Mouse (Mus musculus) heart, embryonic 12.5 days (tissue): ENCODE data around the gene Trappc3l. TPM values are rescaled to one million over a fixed set of nuclear protein-coding genes. Genes with fewer than 3 reads are reported as not detected.
"Not testable (repeated sequence)": the region's sequence is repeated elsewhere in the genome, so short reads cannot be mapped to it uniquely, and the experiment has no call there.

Experiments
- ATAC-seq: fragments of 200-750 bp; cut with Nextera tagmentation; 2 replicates; pipeline ENCODE4 v1.8.0; 2017; ENCODE audit warnings: moderate TSS enrichment, moderate library complexity; ENCODE audit not compliant: insufficient number of reproducible peaks, low FRiP score
- H3K27ac ChIP-seq: fragments of 300-500 bp; sonication (generic); 2 replicates; pipeline ENCODE4 v1.5.1; 2016; ENCODE audit warnings: mild to moderate bottlenecking, moderate library complexity; ENCODE audit not compliant: poor library complexity, severe bottlenecking
- H3K27me3 ChIP-seq: fragments of 300-500 bp; sonication (generic); replicated peaks from 2 replicates; pipeline ENCODE4 v1.6.1; 2016; ENCODE audit warnings: mild to moderate bottlenecking, moderate library complexity
- H3K36me3 ChIP-seq: fragments of 300-500 bp; sonication (generic); 2 replicates; pipeline ENCODE4 v1.6.1; 2016; ENCODE audit warnings: mild to moderate bottlenecking, moderate library complexity
- H3K4me1 ChIP-seq: fragments of 300-500 bp; sonication (generic); replicated peaks from 2 replicates; pipeline ENCODE4 v1.6.1; 2016; ENCODE audit warnings: mild to moderate bottlenecking
- H3K4me2 ChIP-seq: fragments of 300-500 bp; sonication (generic); 2 replicates; pipeline ENCODE4 v1.6.1; 2016; ENCODE audit warnings: mild to moderate bottlenecking, moderate library complexity
- H3K4me3 ChIP-seq: fragments of 300-500 bp; sonication (generic); 2 replicates; pipeline ENCODE4 v1.5.1; 2016; ENCODE audit warnings: mild to moderate bottlenecking
- H3K9ac ChIP-seq: fragments of 300-500 bp; sonication (generic); 2 replicates; pipeline ENCODE4 v1.6.1; 2016; ENCODE audit warnings: mild to moderate bottlenecking, moderate library complexity
- H3K9me3 ChIP-seq: fragments of 300-500 bp; sonication (generic); replicated peaks from 2 replicates; pipeline ENCODE4 v1.6.1; 2016; ENCODE audit warnings: mild to moderate bottlenecking, moderate library complexity
- WGBS: fragments of 180-500 bp; shearing (Covaris S2); methylation state at CpG from one replicate; pipeline ENCODE4 v1.1.7; 2016; 5-methylcytosine and 5-hydroxymethylcytosine counted together
- polyA plus RNA-seq: library from polyadenylated mRNA; unstranded; fragments of >200 nt; fragmentation: Nextera tagmentation; extraction: Ambion mirVana; gene quantifications from 2 replicates; pipeline ENCODE4 v1.2.1, GENCODE M21; 2016

Trappc3l gene
- not detected in 2 replicates for polyA plus RNA-seq

GRCm38 (mm10) chr10:34037401-34037800, at the start of gene Trappc3l:
Gene Trappc3l, plus strand, starts transcription at chr10:34037597.
- Histone ChIP-seq H3K4me2 (no peak within 1 kb of the TSS), H3K4me3 (no peak within 1 kb of the TSS), H3K9me3 (no peaks in the 10 kb centered on the region), H3K9ac (no peak within 1 kb of the TSS), H3K27ac (no peak within 1 kb of the TSS), H3K27me3 (no peaks in the 10 kb centered on the region), H3K36me3 (no peaks in the 10 kb centered on the region), H3K4me1 (no peaks in the 10 kb centered on the region)
- no peak for ATAC-seq
- WGBS: 83% methylated on average over 3 of the region's 3 CpGs

GRCm38 (mm10) chr10:33996686-33997085, 40.7 kb upstream of the Trappc3l start:
- H3K36me3 ChIP-seq: peaks cover 78% of the 10 kb centered on the region
- WGBS: 88% methylated on average over 6 of the region's 8 CpGs
- not testable (repeated sequence) for H3K4me3 ChIP-seq, H3K27me3 ChIP-seq, H3K9ac ChIP-seq, H3K4me2 ChIP-seq, H3K4me1 ChIP-seq, H3K9me3 ChIP-seq, ATAC-seq, H3K27ac ChIP-seq

GRCm38 (mm10) chr10:33998397-33998796, 39.0 kb upstream of the Trappc3l start:
- Histone ChIP-seq H3K9ac (no peak overlapping the region), H3K27ac (no peak overlapping the region), H3K4me1 (no peaks in the 10 kb centered on the region), H3K4me3 (no peak overlapping the region), H3K27me3 (no peaks in the 10 kb centered on the region), H3K4me2 (no peak overlapping the region), H3K9me3 (no peaks in the 10 kb centered on the region), H3K36me3 (peaks cover 81% of the 10 kb centered on the region)
- ATAC-seq: no peak

GRCm38 (mm10) chr10:34012581-34012980, 24.8 kb upstream of the Trappc3l start:
- H3K27me3 ChIP-seq: no peaks in the 10 kb centered on the region
- no peak for ATAC-seq
- WGBS: 93% methylated on average over 4 of the region's 4 CpGs
- peaks cover 18% of the 10 kb centered on the region for H3K36me3 ChIP-seq
- no peak overlapping the region for H3K9ac ChIP-seq
- H3K9me3 ChIP-seq: no peaks in the 10 kb centered on the region
- no peaks in the 10 kb centered on the region for H3K4me1 ChIP-seq
- no peak overlapping the region for H3K4me3 ChIP-seq
- H3K4me2 ChIP-seq: no peak overlapping the region
- no peak overlapping the region for H3K27ac ChIP-seq

GRCm38 (mm10) chr10:34013241-34013640, 24.2 kb upstream of the Trappc3l start:
- Histone ChIP-seq H3K36me3 (peaks cover 11% of the 10 kb centered on the region), H3K9ac (no peak overlapping the region), H3K4me1 (peaks cover 5% of the 10 kb centered on the region), H3K9me3 (no peaks in the 10 kb centered on the region), H3K27me3 (no peaks in the 10 kb centered on the region), H3K27ac (no peak overlapping the region), H3K4me3 (no peak overlapping the region), H3K4me2 (no peak overlapping the region)
- 88% methylated on average over 2 of the region's 2 CpGs for WGBS
- no peak for ATAC-seq

GRCm38 (mm10) chr10:34018746-34019301, 18.6 kb upstream of the Trappc3l start:
- peak overlapping the region; percentile 92 for H3K9ac ChIP-seq
- no peaks in the 10 kb centered on the region for H3K27me3 ChIP-seq
- H3K27ac ChIP-seq: peak overlapping the region; percentile 98
- peaks cover 11% of the 10 kb centered on the region for H3K4me1 ChIP-seq
- H3K36me3 ChIP-seq: no peaks in the 10 kb centered on the region
- peak overlapping the region; percentile 96 for H3K4me3 ChIP-seq
- WGBS: under 1% methylated on average over 21 of the region's 21 CpGs
- no peaks in the 10 kb centered on the region for H3K9me3 ChIP-seq
- no peak for ATAC-seq
- peak overlapping the region; percentile 93 for H3K4me2 ChIP-seq

GRCm38 (mm10) chr10:34019302-34020075, 17.9 kb upstream of the Trappc3l start, which contains the start of gene Rwdd1:
Gene Rwdd1, minus strand, starts transcription at chr10:34019624.
- ATAC-seq: peak; percentile 99
- peaks cover 11% of the 10 kb centered on the region for H3K4me1 ChIP-seq
- WGBS: under 1% methylated on average over 82 of the region's 82 CpGs
- peak within 1 kb of the TSS; percentile 93 for H3K4me2 ChIP-seq
- H3K27ac ChIP-seq: peak within 1 kb of the TSS; percentile 98
- no peaks in the 10 kb centered on the region for H3K9me3 ChIP-seq
- H3K4me3 ChIP-seq: peak within 1 kb of the TSS; percentile 96
- no peaks in the 10 kb centered on the region for H3K27me3 ChIP-seq
- H3K36me3 ChIP-seq: no peaks in the 10 kb centered on the region
- H3K9ac ChIP-seq: peak within 1 kb of the TSS; percentile 92

- Histone ChIP-seq H3K27me3 (no peaks in the 10 kb centered on the region), H3K27ac (no peak overlapping the region), H3K4me1 (no peaks in the 10 kb centered on the region), H3K4me2 (no peak overlapping the region), H3K36me3 (no peaks in the 10 kb centered on the region), H3K4me3 (no peak overlapping the region), H3K9ac (no peak overlapping the region), H3K9me3 (no peaks in the 10 kb centered on the region)
- 56% methylated on average over 5 of the region's 5 CpGs for WGBS
- ATAC-seq: no peak
Observed at GRCm38 (mm10) chr10:34030322-34030721, 7.1 kb upstream of the Trappc3l start.

- H3K27ac ChIP-seq: no peak overlapping the region
- H3K36me3 ChIP-seq: no peaks in the 10 kb centered on the region
- no peaks in the 10 kb centered on the region for H3K27me3 ChIP-seq
- peak overlapping the region; percentile 60 for H3K4me2 ChIP-seq
- 19% methylated on average over 22 of the region's 22 CpGs for WGBS
- peak; percentile 68; the same call in 1 of the 2 replicates for ATAC-seq
- H3K4me1 ChIP-seq: no peaks in the 10 kb centered on the region
- peak overlapping the region; percentile 10 for H3K4me3 ChIP-seq
- H3K9me3 ChIP-seq: no peaks in the 10 kb centered on the region
- peak overlapping the region; percentile 41; the same call in 1 of the 2 replicates for H3K9ac ChIP-seq
Observed at GRCm38 (mm10) chr10:34033630-34034305, 3.6 kb upstream of the Trappc3l start.

- H3K27me3 ChIP-seq: no peaks in the 10 kb centered on the region
- WGBS: 14% methylated on average over 5 of the region's 5 CpGs
- ATAC-seq: no peak
- H3K4me2 ChIP-seq: no peak overlapping the region
- no peak overlapping the region for H3K9ac ChIP-seq
- no peak overlapping the region for H3K27ac ChIP-seq
- no peaks in the 10 kb centered on the region for H3K9me3 ChIP-seq
- no peaks in the 10 kb centered on the region for H3K4me1 ChIP-seq
- H3K36me3 ChIP-seq: no peaks in the 10 kb centered on the region
- no peak overlapping the region for H3K4me3 ChIP-seq
Observed at GRCm38 (mm10) chr10:34036587-34036986, 810 bp upstream of the Trappc3l start.

GRCm38 (mm10) chr10:34044210-34044609, 6.8 kb downstream of the Trappc3l start, which contains the start of gene Calhm4:
Gene Calhm4, minus strand, starts transcription at chr10:34044310.
- Histone ChIP-seq H3K36me3 (no peaks in the 10 kb centered on the region), H3K4me1 (no peaks in the 10 kb centered on the region), H3K9ac (no peak within 1 kb of the TSS), H3K9me3 (no peaks in the 10 kb centered on the region), H3K27ac (no peak within 1 kb of the TSS), H3K27me3 (no peaks in the 10 kb centered on the region), H3K4me2 (no peak within 1 kb of the TSS), H3K4me3 (no peak within 1 kb of the TSS)
- WGBS: 77% methylated on average over 5 of the region's 5 CpGs
- no peak for ATAC-seq
